In genomic region chr7:49246240-49246578, GRCm38 (mm10) we compare ENCODE assay signal across 8 mouse cellular contexts.
DNase-seq lines count a peak whose midpoint lies in the region; ATAC-seq and TF ChIP-seq lines count a peak whose summit lies in the region.

No protein-coding gene starts in this region.

- 1% methylated on average over 31 of the region's 31 CpGs for WGBS in heart, embryonic 14.5 days
- under 1% methylated on average over 31 of the region's 31 CpGs for WGBS in hindbrain, embryonic 10.5 days

- ATAC-seq in heart, embryonic 14.5 days (ENCODE audit: insufficient number of reproducible peaks, insufficient read depth, low FRiP score, low read depth) = no peak
- ATAC-seq in G1E (ENCODE audit: extremely low read depth, insufficient number of reproducible peaks, low FRiP score, poor library complexity, severe bottlenecking) = no peak
- peak; percentile 5; the same call in 1 of the 2 replicates for ATAC-seq in megakaryocyte progenitor cell, adult 5-6 weeks (replicated peaks; ENCODE audit: poor library complexity)
- no peak for ATAC-seq in monocyte, adult 5-6 weeks (replicated peaks; ENCODE audit: insufficient number of reproducible peaks, low FRiP score, low TSS enrichment, poor library complexity, severe bottlenecking)

- no peaks in the 10 kb centered on the region for H3K9me3 ChIP-seq in heart, embryonic 14.5 days (ENCODE audit: control insufficient read depth, low read length)
- H3K9me3 ChIP-seq in G1E (replicated peaks) = peaks cover 74% of the 10 kb centered on the region
- no peaks in the 10 kb centered on the region for H3K9me3 ChIP-seq in hindbrain, embryonic 10.5 days

- TF ChIP-seq CTCF in G1E (IDR thresholded peaks at IDR 0.05; ENCODE audit: low read depth, low read length) = no peak

- peaks cover 32 to 46% of the 10 kb centered on the region in 2 experiments for H3K4me1 ChIP-seq in heart, embryonic 14.5 days (ENCODE audit: control insufficient read depth in 2 of 2, insufficient read depth in 2 of 2, low read length in 2 of 2)
- H3K4me1 ChIP-seq in G1E (ENCODE audit: insufficient read depth, low read depth, low read length) = no peaks in the 10 kb centered on the region; the same call in 1 of the 2 replicates
- H3K4me1 ChIP-seq in hindbrain, embryonic 10.5 days (replicated peaks) = peaks cover 50% of the 10 kb centered on the region

- peak overlapping the region; percentile 63 to 73 for H3K4me3 ChIP-seq in heart, embryonic 14.5 days (ENCODE audit: control insufficient read depth in 1 of 2, insufficient read depth in 1 of 2, low read depth in 1 of 2, low read length in 2 of 2)
- peak overlapping the region; percentile 22; the same call in 1 of the 2 replicates for H3K4me3 ChIP-seq in G1E (ENCODE audit: low read depth, low read length)
- H3K4me3 ChIP-seq in hindbrain, embryonic 10.5 days = peak overlapping the region; percentile 59

- DNase-seq in heart, postnatal 14 days = no peak
- DNase-seq in G1E (ENCODE audit: low spot score) = no peak
- no peak for DNase-seq in hindbrain, embryonic 10.5 days (ENCODE audit: low spot score)
- no peak for DNase-seq in gastrocnemius, postnatal 10 days
- no peak for DNase-seq in layer of hippocampus, postnatal 36 days

- peak overlapping the region; percentile 83 for H3K9ac ChIP-seq in heart, embryonic 14.5 days (ENCODE audit: low read length)

- peaks cover 10% of the 10 kb centered on the region; the same call in 1 of the 2 replicates for H3K27me3 ChIP-seq in heart, embryonic 14.5 days (ENCODE audit: control insufficient read depth, insufficient read depth, low read length)
- no peaks in the 10 kb centered on the region for H3K27me3 ChIP-seq in G1E (ENCODE audit: insufficient read depth, low read length)
- H3K27me3 ChIP-seq in hindbrain, embryonic 10.5 days (ENCODE audit: insufficient read depth, poor library complexity, severe bottlenecking) = peaks cover 58% of the 10 kb centered on the region

- H3K4me2 ChIP-seq in heart, embryonic 14.5 days (ENCODE audit: low read length) = peak overlapping the region; percentile 92

- 0 out of 2 replicates have a peak, but pooled peaks cover 3% of the 10 kb centered on the region for H3K36me3 ChIP-seq in heart, embryonic 14.5 days (ENCODE audit: control insufficient read depth, insufficient read depth, low read length)
- no peaks in the 10 kb centered on the region for H3K36me3 ChIP-seq in G1E (replicated peaks)
- no peaks in the 10 kb centered on the region for H3K36me3 ChIP-seq in hindbrain, embryonic 10.5 days

- intact Hi-C loops in heart, postnatal 14 days (cut with DNase I) = loop anchor here (2.0 to 5.0 kb wide), 3 partner anchors 39 to 99 kb away; no protein-coding TSS in a partner anchor

- peak overlapping the region; percentile 57 to 80 for H3K27ac ChIP-seq in heart, embryonic 14.5 days (replicated peaks in 1 of 2; ENCODE audit: control insufficient read depth in 1 of 2, insufficient read depth in 1 of 2, low read depth in 2 of 2, low read length in 2 of 2)
- H3K27ac ChIP-seq in hindbrain, embryonic 10.5 days = peak overlapping the region; percentile 94
